9 mouse cellular contexts compared by ENCODE assay signal in genomic region chr14:87215099-87215498, GRCm38 (mm10).
A peak's percentile ranks its signal among the peaks of the same experiment; 100 is the strongest.
DNase-seq lines count a peak whose midpoint lies in the region; ATAC-seq and TF ChIP-seq lines count a peak whose summit lies in the region.
"Had no signal": no experiment of that assay in that cellular context is flagged by ENCODE, and none has a peak within 500 bp of the region (broad histone marks: within the 10 kb centered on the region; RNA-seq: fewer than 3 reads in every experiment).

No protein-coding gene starts in this region.

- TF ChIP-seq CTCF in forebrain, postnatal 0 days (IDR thresholded peaks at IDR 0.05; ENCODE audit: low read depth): peak; percentile 86
- peak; percentile 76 for TF ChIP-seq CTCF in intestine, postnatal 0 days (IDR thresholded peaks at IDR 0.05; ENCODE audit: low read depth)
- peak; percentile 30; the same call in 1 of the 2 replicates for TF ChIP-seq CTCF in small intestine, adult 2 months (IDR thresholded peaks at IDR 0.05; ENCODE audit: extremely low read depth, insufficient read length, insufficient replicate concordance, low read depth, low read length)

- H3K4me1 ChIP-seq in neural tube, embryonic 15.5 days: no peaks in the 10 kb centered on the region
- H3K4me1 ChIP-seq in forebrain, postnatal 0 days (ENCODE audit: insufficient read depth): no peaks in the 10 kb centered on the region
- no peaks in the 10 kb centered on the region for H3K4me1 ChIP-seq in intestine, postnatal 0 days (replicated peaks; ENCODE audit: control insufficient read depth, insufficient read depth, low read length)
- H3K4me1 ChIP-seq in small intestine, adult 2 months (ENCODE audit: control insufficient read depth, insufficient read depth, insufficient read length, low read length): no peaks in the 10 kb centered on the region
- H3K4me1 ChIP-seq: embryonic facial prominence, embryonic 12.5 days had no signal

- H3K36me3 ChIP-seq in neural tube, embryonic 15.5 days: no peaks in the 10 kb centered on the region
- H3K36me3 ChIP-seq in forebrain, postnatal 0 days (ENCODE audit: insufficient read depth): no peaks in the 10 kb centered on the region
- no peaks in the 10 kb centered on the region for H3K36me3 ChIP-seq in intestine, postnatal 0 days (ENCODE audit: control insufficient read depth, insufficient read depth)
- H3K36me3 ChIP-seq in small intestine, adult 2 months (ENCODE audit: control insufficient read depth, insufficient read depth, low read length): no peaks in the 10 kb centered on the region
- H3K36me3 ChIP-seq: embryonic facial prominence, embryonic 12.5 days had no signal

- H3K4me2 ChIP-seq in neural tube, embryonic 15.5 days: no peak overlapping the region
- no peak overlapping the region for H3K4me2 ChIP-seq in forebrain, postnatal 0 days (ENCODE audit: low read depth)
- no peak overlapping the region for H3K4me2 ChIP-seq in intestine, postnatal 0 days (replicated peaks; ENCODE audit: low read depth)
- H3K4me2 ChIP-seq: embryonic facial prominence, embryonic 12.5 days had no signal

- ATAC-seq in neural tube, embryonic 15.5 days (ENCODE audit: low FRiP score): no peak
- peak; percentile 93 for ATAC-seq in forebrain, postnatal 0 days
- no peak for ATAC-seq in intestine, postnatal 0 days

- H3K9ac ChIP-seq in neural tube, embryonic 15.5 days (replicated peaks): no peak overlapping the region
- H3K9ac ChIP-seq in forebrain, postnatal 0 days: no peak overlapping the region
- no peak overlapping the region for H3K9ac ChIP-seq in intestine, postnatal 0 days (ENCODE audit: low read depth, low read length)
- H3K9ac ChIP-seq: embryonic facial prominence, embryonic 12.5 days had no signal

- peak; percentile 61 for DNase-seq in neural tube, embryonic 10.5 days (ENCODE audit: extremely low spot score, low spot score)
- DNase-seq in c-Kit-positive CD71-positive TER-119-negative erythroid progenitor cells, embryonic 14.5 days (ENCODE audit: low read depth): peak; percentile 27
- DNase-seq in forebrain, postnatal 0 days: peak; percentile 87
- peak; percentile 30 to 89 for DNase-seq in left cerebral cortex, adult 9 months (ENCODE audit: low spot score in 2 of 2)
- DNase-seq in mesoderm, embryonic 11.5 days (ENCODE audit: low read depth, low spot score): peak; percentile 73

- no peak overlapping the region for H3K27ac ChIP-seq in neural tube, embryonic 15.5 days (replicated peaks)
- H3K27ac ChIP-seq in forebrain, postnatal 0 days (ENCODE audit: low read depth, low read length): no peak overlapping the region
- no peak overlapping the region for H3K27ac ChIP-seq in intestine, postnatal 0 days (ENCODE audit: low read depth, low read length)
- H3K27ac ChIP-seq in small intestine, adult 2 months (ENCODE audit: insufficient read depth, low read depth, low read length): no peak overlapping the region
- H3K27ac ChIP-seq: embryonic facial prominence, embryonic 12.5 days had no signal

- WGBS in neural tube, embryonic 15.5 days: 29% methylated on average over 2 of the region's 2 CpGs
- WGBS in forebrain, postnatal 0 days: 25% methylated on average over 2 of the region's 2 CpGs
- 22% methylated on average over 2 of the region's 2 CpGs for WGBS in intestine, postnatal 0 days
- WGBS in small intestine, adult 2 months: 25% methylated on average over 2 of the region's 2 CpGs

- no peaks in the 10 kb centered on the region for H3K27me3 ChIP-seq in neural tube, embryonic 15.5 days (replicated peaks)
- H3K27me3 ChIP-seq in forebrain, postnatal 0 days (ENCODE audit: insufficient read depth, low read length): no peaks in the 10 kb centered on the region
- no peaks in the 10 kb centered on the region for H3K27me3 ChIP-seq in intestine, postnatal 0 days (replicated peaks; ENCODE audit: control insufficient read depth, insufficient read depth, low read length)
- no peaks in the 10 kb centered on the region for H3K27me3 ChIP-seq in small intestine, adult 2 months (ENCODE audit: control insufficient read depth, insufficient read depth, low read length)
- H3K27me3 ChIP-seq: embryonic facial prominence, embryonic 12.5 days had no signal

- TF ChIP-seq POLR2A in small intestine, adult 2 months (IDR thresholded peaks at IDR 0.05; ENCODE audit: low read depth, low read length): no peak

- no peaks in the 10 kb centered on the region for H3K9me3 ChIP-seq in neural tube, embryonic 15.5 days (replicated peaks)
- no peaks in the 10 kb centered on the region for H3K9me3 ChIP-seq in forebrain, postnatal 0 days (ENCODE audit: low read length)
- no peaks in the 10 kb centered on the region for H3K9me3 ChIP-seq in intestine, postnatal 0 days (ENCODE audit: control insufficient read depth)

- H3K4me3 ChIP-seq in neural tube, embryonic 15.5 days (replicated peaks): no peak overlapping the region
- H3K4me3 ChIP-seq in forebrain, postnatal 0 days (ENCODE audit: low read depth, low read length): no peak overlapping the region
- H3K4me3 ChIP-seq in intestine, postnatal 0 days (ENCODE audit: low read depth, low read length): no peak overlapping the region
- no peak overlapping the region for H3K4me3 ChIP-seq in small intestine, adult 2 months (ENCODE audit: low read depth, low read length)
- H3K4me3 ChIP-seq: embryonic facial prominence, embryonic 12.5 days had no signal

Comparison
In these comparisons a context has a peak if more than half of its experiments do, and no peak if none do; other contexts are left out.
1. DNase-seq: peak in every context shown above with its lines; median percentile 87 in forebrain, postnatal 0 days; 73 in mesoderm, embryonic 11.5 days; 61 in neural tube, embryonic 10.5 days; 60 in left cerebral cortex, adult 9 months; 27 in c-Kit-positive CD71-positive TER-119-negative erythroid progenitor cells, embryonic 14.5 days.
2. CTCF ChIP-seq: peak in every context shown above with its lines; median percentile 86 in forebrain, postnatal 0 days; 76 in intestine, postnatal 0 days; 30 in small intestine, adult 2 months.